Mouse (Mus musculus): ENCODE results near the gene Krtap28-13.

Krtap28-13 gene

DNA sequence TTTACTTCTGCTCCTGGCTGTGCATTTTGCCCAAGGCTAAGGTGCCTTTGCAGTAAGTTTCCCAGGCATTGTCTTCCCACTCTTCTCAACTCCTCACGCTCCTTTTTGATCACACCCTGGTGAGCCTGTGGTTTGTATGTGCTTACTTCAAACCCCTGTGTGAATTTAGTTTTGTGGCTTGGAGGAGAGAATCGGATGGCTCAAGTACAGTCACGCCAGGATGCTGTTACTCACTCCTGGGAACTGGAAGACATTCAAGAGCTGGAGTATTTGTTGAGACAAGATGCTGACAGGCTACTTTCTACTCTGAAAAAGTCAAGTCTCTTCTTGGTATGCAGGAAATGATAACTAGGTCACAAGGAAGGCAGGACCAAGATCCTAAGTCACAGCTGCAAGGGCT lies 30.5 kb downstream of the Krtap28-13 start:
- DNase-seq (ENCODE audit: low spot score): no peak

DNA sequence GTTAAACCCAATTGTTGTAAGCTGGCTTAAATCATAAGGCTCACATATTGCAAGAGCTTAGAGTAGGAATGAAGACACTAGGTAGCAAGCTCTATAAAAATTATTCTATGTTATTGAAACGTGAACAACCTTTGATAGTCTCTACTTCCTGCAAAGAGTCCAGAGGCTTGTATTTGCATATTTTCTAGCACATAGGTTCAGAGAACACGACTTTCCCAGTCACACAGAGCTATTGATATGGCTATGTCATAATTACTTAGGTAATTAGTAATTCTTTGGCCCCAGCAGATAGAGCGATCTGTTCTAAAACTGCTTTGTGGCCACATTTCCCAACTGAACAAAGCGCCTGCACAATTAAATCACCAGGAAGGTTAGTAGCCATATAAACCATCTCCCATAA lies 36.2 kb downstream of the Krtap28-13 start:
- no peak for DNase-seq (ENCODE audit: low spot score)

DNA sequence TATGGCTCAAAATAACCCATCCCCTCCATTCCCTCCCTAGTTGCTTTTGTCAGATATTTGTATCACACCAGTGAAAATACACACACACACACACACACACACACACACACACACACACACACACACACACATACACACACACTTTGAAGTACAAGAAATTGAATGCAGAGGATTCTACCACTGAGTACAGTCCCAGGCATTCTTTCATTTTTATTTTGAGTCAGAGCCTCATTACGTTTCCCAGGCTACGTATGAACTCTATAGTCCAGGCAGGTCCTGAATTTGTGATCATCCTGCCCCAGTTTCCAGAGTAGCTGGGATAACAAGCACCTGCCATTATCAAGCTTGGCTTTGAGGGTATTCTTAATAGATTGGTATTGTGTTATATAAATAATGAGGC lies 38.4 kb downstream of the Krtap28-13 start:
- no peak for DNase-seq (ENCODE audit: low spot score)

DNA sequence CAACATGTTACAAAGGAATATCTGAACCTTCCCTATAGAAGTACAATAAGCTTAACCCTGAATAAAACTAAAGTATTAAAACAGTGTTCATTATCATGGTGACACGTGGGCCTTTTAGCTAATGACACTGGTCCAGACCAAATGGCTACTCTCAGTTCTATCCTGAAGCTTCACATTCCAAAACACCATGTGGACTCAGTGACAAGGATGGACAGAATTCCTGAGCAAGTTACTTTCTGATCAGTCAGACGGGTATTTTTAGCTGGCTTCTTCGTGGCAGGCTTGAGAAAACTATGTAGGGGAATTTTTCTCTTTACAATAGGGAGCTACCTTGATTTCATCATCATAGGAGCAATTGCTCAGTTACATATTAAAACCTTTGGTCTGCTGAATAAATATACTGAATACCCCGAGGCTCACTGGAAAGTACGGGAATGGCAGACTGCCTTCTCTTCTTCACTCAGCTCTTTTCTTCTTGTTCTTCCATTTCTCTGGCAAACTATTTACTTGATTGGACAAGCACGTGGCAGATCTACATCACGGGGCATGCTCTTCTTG lies 38.9 kb downstream of the Krtap28-13 start:
- no peak for DNase-seq (ENCODE audit: low spot score)

DNA sequence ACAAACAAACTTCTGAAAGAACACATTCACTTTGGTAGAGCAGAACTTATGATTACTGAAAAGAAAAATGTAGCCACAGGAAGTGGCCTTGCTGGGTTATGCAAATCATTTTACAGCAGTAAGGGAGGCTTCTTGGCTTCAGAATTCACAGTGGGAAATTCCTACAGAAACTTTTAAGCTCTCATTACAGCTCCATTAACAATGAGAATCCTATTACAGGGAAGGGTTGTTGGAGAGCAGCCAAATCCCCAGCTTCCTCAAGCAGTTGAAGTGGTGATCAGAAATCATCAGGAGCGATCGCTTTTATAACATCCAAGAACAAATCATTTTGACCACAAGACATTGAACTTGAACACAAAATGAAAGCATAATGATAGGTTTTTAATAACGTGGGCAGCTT lies 41.2 kb downstream of the Krtap28-13 start:
- DNase-seq (ENCODE audit: low spot score): no peak

DNA sequence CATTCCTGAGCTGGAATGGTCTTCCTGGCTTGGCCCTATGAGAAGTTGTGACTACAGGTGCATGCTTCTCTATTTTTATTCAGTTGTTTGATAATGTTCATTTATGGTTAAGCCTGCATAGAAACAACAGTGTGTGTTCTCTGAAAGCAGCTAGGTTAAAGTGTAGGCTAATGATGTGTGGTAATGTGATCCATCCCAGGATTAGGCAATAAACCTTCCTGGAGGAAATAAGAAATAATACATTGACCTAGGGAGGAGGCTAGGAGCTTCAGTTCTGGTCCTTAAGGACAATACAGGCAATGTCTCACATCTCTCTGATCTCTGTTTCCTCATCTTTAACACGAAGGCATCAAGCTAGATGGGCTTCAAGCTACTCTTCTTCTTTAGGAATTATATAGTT lies 44.7 kb downstream of the Krtap28-13 start:
- no peak for DNase-seq (ENCODE audit: low spot score)

DNA sequence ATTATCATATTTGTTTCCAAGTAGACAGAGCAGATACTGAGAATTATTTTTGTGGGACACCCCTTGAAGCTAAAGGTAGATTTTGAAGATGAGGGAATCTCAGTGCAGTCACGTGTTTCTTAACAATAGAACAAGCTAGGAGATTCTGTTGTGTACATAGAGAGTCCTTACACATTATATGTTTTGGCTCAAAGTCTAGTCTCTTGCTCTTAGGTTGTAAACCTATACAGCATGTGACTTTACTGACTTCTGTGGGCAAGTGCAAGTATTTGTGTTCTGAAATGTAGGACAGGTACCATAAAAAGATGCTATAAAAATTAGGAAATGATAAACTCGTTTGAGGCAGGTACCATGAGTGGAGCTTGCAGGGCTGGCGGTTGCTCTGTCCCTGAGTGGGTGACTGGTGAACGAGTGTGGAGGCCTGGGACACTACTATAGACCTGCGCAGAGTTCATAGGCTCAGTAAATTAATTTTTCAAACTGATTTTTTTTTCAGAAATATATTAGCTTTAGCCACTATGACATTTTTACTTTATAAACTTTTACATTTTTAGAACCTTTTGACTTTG lies 46.8 kb downstream of the Krtap28-13 start:
- DNase-seq (ENCODE audit: low spot score): no peak

DNA sequence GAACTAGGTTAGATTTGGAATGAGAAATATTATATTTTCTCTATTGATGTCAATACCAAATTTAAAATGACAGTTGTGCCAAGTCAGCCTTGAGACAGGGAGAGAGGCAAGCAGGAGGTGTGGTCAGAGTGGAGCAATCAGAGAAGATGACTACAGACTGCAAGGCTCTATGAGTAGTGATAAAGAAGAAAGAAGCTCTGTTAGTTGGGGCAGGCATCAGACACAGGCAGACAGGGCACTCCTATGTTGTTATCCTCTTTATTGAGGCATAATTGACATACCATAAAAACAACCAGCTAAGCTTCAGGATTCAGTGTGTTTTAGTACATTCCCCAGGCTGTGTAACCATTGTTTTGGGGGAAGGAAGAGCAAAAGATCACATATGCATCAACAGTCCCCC lies 50.3 kb downstream of the Krtap28-13 start:
- DNase-seq (ENCODE audit: low spot score): no peak
